Mouse (Mus musculus) macrophage (primary cell): ENCODE results near the gene Neurl1a. TPM values are rescaled to one million over a fixed set of nuclear protein-coding genes. Genes with fewer than 3 reads are reported as not detected.

Experiments
- polyA plus RNA-seq: library from polyadenylated mRNA; stranded (reverse); fragments of 250-400 nt; gene quantifications from 3 replicates; pipeline ENCODE4 v1.2.4, GENCODE M21; 2018; ENCODE audit warnings: inconsistent platforms

The Neurl1a gene
- polyA plus RNA-seq, 1 experiment from 2014 or later = 0.17 TPM

Other genes starting within 250 kb of the Neurl1a start
- gene Ina, start 164.1 kb upstream of the Neurl1a start, polyA plus RNA-seq = not detected in 3 replicates
- gene Nt5c2, start 163.7 kb upstream of the Neurl1a start, polyA plus RNA-seq = 37.6 to 49.9 TPM (median 47.8 TPM) in 3 replicates
- 4.3 to 11.3 TPM (median 6.7 TPM) in 3 replicates for gene Pcgf6, start 127.9 kb upstream of the Neurl1a start, polyA plus RNA-seq
- gene Taf5, start 111.1 kb upstream of the Neurl1a start, polyA plus RNA-seq = 3.1 to 3.3 TPM (median 3.2 TPM) in 3 replicates
- 471 to 670 TPM (median 529 TPM) in 3 replicates for gene Usmg5, start 88.2 kb upstream of the Neurl1a start, polyA plus RNA-seq
- 9.7 to 16.3 TPM (median 12.2 TPM) in 3 replicates for gene Pdcd11, start 88.1 kb upstream of the Neurl1a start, polyA plus RNA-seq
- 9.2 to 20.5 TPM (median 12.1 TPM) in 3 replicates for gene Calhm2, start 40.5 kb upstream of the Neurl1a start, polyA plus RNA-seq
- not detected in 3 replicates for gene Calhm1, start 34.6 kb upstream of the Neurl1a start, polyA plus RNA-seq
- not detected in 3 replicates for gene Calhm3, start 21.1 kb upstream of the Neurl1a start, polyA plus RNA-seq